Mouse (Mus musculus) midbrain, embryonic 10.5 days (tissue): ENCODE measurements at regions not wholly inside any gene's neighbourhood (a gene's known extent, or its start where the extent isn't known, plus 50 kb on each side); places are given as distances from the start of the nearest gene placed in this dataset.

Source experiments
- DNase-seq: peaks from one replicate; pipeline ENCODE4 v3.0.0-alpha.2; 2017; ENCODE audit warnings: low spot score
- H3K27ac ChIP-seq: fragments of 300-500 bp; sonication (generic); replicated peaks from 2 replicates; pipeline ENCODE4 v1.5.1; 2016; ENCODE audit warnings: mild to moderate bottlenecking
- H3K27me3 ChIP-seq: fragments of 300-500 bp; sonication (generic); 2 replicates; pipeline ENCODE4 v1.6.1; 2016; ENCODE audit warnings: low read depth, mild to moderate bottlenecking; ENCODE audit not compliant: poor library complexity, severe bottlenecking
- H3K36me3 ChIP-seq: fragments of 300-500 bp; sonication (generic); 2 replicates; pipeline ENCODE4 v1.6.1; 2016; ENCODE audit warnings: mild to moderate bottlenecking, moderate library complexity
- H3K4me1 ChIP-seq: fragments of 300-500 bp; sonication (generic); 2 replicates; pipeline ENCODE4 v1.6.1; 2016
- H3K4me3 ChIP-seq: fragments of 300-500 bp; sonication (generic); 2 replicates; pipeline ENCODE4 v1.5.1; 2016; ENCODE audit warnings: mild to moderate bottlenecking, moderate library complexity
- H3K9me3 ChIP-seq: fragments of 300-500 bp; sonication (generic); replicated peaks from 2 replicates; pipeline ENCODE4 v1.6.1; 2016; ENCODE audit warnings: mild to moderate bottlenecking
- WGBS: fragments of 180-500 bp; shearing (Covaris S2); methylation state at CpG from one replicate; pipeline ENCODE4 v1.1.7; 2016; 5-methylcytosine and 5-hydroxymethylcytosine counted together

DNA sequence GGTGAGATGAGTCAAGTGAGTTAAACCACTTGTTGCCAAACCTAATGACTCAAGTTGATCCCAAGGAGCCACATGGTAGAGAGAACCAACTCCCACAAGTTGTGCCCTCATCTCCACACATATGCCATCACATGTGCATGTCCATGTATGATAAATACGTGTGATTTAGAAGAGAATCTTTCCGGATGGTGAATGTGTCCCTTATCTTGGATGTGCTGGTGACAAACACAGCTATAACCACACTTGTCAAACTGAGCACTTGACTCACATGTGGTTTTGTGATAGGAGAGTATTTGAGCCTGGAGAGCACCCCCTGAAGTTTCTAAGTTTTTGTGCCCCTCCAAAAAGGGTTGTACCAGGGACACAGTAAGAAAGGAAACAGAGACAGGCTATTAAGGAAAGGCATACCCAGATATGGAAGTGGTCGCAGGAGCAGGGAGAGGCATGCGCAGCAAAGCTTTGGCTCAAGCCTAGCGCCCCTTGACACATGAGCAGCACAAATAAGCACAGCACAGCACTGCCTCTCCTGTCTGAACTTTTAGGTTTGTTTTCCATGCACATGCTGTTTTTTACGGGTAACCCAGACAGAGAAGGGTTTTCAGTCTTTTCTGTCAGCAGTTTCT, 558.4 kb upstream of the Nrp1 start:
- DNase-seq, result no peak
- H3K27ac ChIP-seq, result no peak overlapping the region
- H3K9me3 ChIP-seq, result no peaks in the 10 kb centered on the region
- H3K27me3 ChIP-seq, result no peaks in the 10 kb centered on the region
- H3K36me3 ChIP-seq, result no peaks in the 10 kb centered on the region
- H3K4me1 ChIP-seq, result peaks cover 7% of the 10 kb centered on the region
- 87% methylated on average over 6 of the region's 6 CpGs for whole genome bisulfite sequencing
- no peak overlapping the region for H3K4me3 ChIP-seq

DNA sequence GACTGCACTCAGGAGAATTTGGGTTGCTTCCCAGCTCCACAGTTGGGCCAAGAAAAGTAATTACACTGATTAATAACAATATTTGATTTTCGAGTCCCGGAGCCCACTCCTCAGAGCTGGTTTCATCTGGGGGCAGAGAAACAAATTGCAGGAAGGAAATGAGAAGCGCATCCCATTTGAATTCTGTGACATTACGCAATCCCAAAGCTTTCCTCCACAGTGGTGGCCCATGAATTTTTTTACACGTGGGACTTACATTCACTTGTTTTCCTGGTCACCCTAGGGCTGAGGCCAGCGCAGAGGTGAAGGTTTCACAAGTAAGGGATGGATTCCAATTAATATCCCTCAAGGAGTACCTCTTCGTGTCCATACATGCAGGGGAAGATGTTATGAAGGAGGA, 556.3 kb upstream of the Nrp1 start:
- 83% methylated on average over 7 of the region's 7 CpGs for WGBS
- Histone ChIP-seq H3K36me3 (no peaks in the 10 kb centered on the region), H3K4me3 (no peak overlapping the region), H3K9me3 (no peaks in the 10 kb centered on the region), H3K4me1 (no peaks in the 10 kb centered on the region), H3K27ac (no peak overlapping the region), H3K27me3 (no peaks in the 10 kb centered on the region)
- DNase-seq, result no peak

DNA sequence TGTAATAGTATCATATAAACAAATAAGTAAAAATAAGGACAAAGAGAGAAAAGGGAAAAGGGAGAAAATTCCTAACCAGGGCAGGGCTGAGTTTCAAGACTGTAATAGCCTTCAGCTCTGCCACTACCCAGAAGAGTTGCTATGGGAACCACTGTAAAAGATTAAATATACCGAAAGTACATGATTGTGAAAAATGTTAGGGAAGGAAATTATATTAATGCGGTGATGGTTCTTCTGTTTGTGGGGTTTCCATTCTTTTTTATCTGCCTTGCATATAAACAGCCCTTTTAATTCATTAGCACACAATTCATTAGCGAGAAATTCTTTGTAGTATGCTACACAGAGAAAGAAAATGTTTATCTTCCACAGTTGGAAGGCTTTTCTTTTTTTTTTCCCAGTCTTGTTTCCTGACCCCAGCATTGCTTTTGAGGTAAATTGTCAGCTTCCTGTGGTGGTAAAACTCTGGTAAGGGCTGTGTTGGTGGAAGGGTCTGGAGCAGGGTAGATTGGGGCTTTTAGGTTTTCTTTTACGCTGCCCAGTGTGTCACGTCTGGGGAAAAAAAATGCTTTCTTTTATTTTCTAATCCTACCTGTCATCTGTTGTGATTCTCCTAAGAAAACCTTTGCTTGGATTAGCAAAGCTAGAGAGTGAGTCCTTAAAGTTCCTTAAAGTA, 555.6 kb upstream of the Nrp1 start:
- Histone ChIP-seq H3K36me3 (no peaks in the 10 kb centered on the region), H3K27ac (no peak overlapping the region), H3K27me3 (no peaks in the 10 kb centered on the region), H3K4me3 (no peak overlapping the region), H3K4me1 (no peaks in the 10 kb centered on the region), H3K9me3 (no peaks in the 10 kb centered on the region)
- WGBS, result 80% methylated on average over 5 of the region's 5 CpGs
- no peak for DNase-seq

DNA sequence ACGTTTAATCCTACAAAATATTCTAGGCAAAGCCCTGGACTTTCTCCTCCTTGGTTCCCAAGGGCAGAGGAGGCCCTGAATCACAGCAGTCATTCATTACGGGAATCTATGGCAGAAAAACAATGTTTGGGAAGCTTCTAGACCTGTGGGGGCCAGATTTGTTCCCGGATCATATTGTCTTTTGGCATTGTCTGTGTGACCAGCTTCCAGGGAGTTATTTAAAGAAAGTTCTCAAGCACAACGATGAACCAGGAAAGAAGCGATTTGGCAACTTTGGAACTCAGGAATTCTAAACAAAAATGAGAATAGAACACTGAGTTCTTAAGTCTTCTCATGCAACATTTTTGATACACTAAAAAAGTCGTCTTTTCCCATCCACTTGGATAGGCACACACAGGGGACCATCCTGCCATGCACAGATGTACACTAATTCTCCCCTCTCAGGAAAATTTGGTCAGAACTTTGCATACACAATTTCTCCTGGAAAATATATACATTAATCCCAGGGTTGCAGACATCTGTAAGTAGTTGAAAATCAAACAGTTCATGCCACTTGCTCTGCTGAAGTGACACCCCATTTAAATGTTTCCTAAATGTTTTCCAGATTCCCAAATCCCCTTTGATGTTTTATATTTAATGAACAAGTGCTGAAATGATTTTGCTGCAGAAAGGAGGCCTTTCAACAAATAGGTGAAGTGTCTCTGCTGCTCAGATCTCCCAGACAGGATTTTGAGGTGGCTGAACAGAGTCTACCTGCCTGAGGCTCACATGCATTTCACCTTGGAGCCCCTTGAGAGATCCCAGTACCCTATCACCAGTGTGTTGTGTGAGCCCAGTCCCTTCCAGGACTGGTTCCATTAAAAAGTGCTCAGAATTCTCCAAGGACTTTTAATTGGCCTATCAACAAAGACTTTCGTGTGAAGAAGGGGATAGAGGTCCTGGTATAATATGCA, 548.9 kb upstream of the Nrp1 start:
- Histone ChIP-seq H3K36me3 (no peaks in the 10 kb centered on the region), H3K27me3 (no peaks in the 10 kb centered on the region), H3K4me3 (no peak overlapping the region), H3K4me1 (no peaks in the 10 kb centered on the region), H3K9me3 (no peaks in the 10 kb centered on the region), H3K27ac (no peak overlapping the region)
- DNase-seq, result no peak
- WGBS, result 78% methylated on average over 7 of the region's 7 CpGs

DNA sequence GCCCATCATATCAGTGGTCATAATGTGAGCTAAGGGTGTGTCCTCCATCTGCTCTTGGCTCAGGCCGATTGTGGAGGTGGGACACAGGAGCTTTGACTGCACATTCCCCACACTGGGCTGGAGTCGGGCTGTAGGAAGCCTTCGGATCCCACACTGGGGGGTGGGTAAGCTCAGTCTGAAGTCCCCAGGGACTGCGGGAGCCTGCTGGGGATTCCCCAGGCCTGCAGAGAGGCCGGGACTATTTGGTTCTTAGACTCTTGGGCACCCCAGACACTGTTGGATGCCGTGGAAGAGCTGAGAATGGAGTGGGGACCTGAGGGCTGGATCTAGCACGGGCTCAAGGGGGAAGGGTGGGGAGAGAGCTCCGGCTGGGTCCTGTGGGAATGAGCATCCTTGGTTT, 547.1 kb upstream of the Nrp1 start:
- 79% methylated on average over 8 of the region's 8 CpGs for WGBS
- no peaks in the 10 kb centered on the region for H3K27me3 ChIP-seq
- H3K9me3 ChIP-seq, result no peaks in the 10 kb centered on the region
- H3K36me3 ChIP-seq, result no peaks in the 10 kb centered on the region
- DNase-seq, result no peak
- no peak overlapping the region for H3K27ac ChIP-seq
- H3K4me3 ChIP-seq, result no peak overlapping the region
- no peaks in the 10 kb centered on the region for H3K4me1 ChIP-seq

DNA sequence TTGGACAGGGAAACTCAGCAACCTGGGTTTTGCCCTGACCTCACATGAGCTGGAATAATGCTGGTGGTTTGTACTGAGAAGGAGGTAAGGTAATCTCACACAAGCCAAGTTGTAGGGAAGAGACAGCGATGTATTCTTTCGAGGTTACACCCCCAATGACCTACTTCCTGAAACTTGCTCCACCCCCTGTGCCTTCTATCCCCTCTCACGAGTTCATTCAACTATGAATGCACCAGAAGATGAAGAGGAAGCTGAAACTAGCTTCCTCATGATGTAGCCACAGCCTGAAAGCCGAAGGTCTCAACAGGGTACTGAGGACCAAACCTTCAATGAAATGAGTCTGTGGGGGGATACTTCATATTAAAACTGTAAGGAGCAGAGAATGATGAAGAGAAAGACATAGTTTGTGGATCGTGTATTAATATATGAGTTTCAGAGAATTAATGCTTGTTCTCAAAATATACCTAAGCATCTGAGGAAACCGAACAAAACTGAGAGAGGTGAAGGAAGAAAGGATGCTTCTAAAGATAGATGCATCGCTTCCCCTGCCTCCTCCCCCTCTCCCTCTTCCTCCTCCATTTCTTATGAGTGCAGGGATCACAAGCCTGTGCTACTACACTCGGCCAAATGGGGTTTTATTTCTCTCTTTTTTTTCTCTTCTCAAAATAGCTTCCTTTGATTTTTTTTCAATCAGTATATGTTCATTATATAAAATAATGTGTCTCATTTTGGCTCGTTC, 543.5 kb upstream of the Nrp1 start:
- no peak overlapping the region for H3K4me3 ChIP-seq
- no peak for DNase-seq
- no peaks in the 10 kb centered on the region for H3K36me3 ChIP-seq
- H3K9me3 ChIP-seq, result no peaks in the 10 kb centered on the region
- H3K27me3 ChIP-seq, result no peaks in the 10 kb centered on the region
- H3K4me1 ChIP-seq, result no peaks in the 10 kb centered on the region
- no peak overlapping the region for H3K27ac ChIP-seq
- 84% methylated on average over 9 of the region's 9 CpGs for WGBS

DNA sequence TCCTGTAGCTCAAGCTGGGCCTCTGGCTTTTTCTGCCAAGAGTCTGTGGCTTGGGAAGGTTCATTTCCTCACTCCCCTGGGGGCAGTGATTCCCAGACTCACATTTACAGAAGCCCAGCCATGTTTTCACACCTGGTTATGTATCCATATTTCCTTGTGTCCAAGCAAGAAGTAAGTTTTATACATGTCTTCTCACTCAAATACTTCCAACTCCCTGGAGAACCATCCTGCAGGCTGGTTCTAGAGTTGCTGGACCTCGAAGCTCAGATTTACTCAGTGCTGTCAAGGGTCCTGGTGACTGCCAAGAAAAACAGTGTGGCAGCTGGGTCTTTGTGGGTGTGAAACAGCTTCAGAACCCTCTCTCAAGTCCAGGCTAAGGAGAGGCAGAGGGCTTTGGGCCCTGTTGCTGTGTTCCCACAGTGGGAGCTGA, 537.6 kb upstream of the Nrp1 start:
- H3K4me1 ChIP-seq, result no peaks in the 10 kb centered on the region
- no peaks in the 10 kb centered on the region for H3K9me3 ChIP-seq
- DNase-seq, result no peak
- no peaks in the 10 kb centered on the region for H3K36me3 ChIP-seq
- H3K27me3 ChIP-seq, result no peaks in the 10 kb centered on the region
- H3K4me3 ChIP-seq, result no peak overlapping the region
- no peak overlapping the region for H3K27ac ChIP-seq
- WGBS, result 88% methylated on average over 1 of the region's 1 CpGs

DNA sequence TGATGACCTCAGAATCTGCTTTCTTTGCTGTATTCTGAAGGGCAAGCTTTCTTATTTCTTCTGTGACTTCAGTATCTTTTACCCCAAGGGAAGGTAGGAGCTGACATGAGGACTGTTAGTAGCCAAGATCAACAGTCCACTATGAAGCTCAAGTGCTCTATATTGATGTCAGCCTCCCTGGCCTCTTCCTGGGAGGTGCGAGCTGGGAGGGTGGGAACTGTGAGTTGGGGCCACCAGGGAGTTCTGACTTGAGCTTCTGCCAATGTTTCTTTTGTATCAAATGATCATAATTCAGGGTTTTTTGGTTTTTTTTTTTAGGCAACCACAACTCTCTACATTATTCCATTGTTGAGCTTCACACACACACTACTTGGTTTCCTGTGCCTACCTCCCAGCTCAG, 536.8 kb upstream of the Nrp1 start:
- DNase-seq, result no peak
- no peaks in the 10 kb centered on the region for H3K4me1 ChIP-seq
- H3K27ac ChIP-seq, result no peak overlapping the region
- no peaks in the 10 kb centered on the region for H3K9me3 ChIP-seq
- H3K4me3 ChIP-seq, result no peak overlapping the region
- no peaks in the 10 kb centered on the region for H3K27me3 ChIP-seq
- no peaks in the 10 kb centered on the region for H3K36me3 ChIP-seq
- WGBS, result 96% methylated on average over 1 of the region's 1 CpGs

DNA sequence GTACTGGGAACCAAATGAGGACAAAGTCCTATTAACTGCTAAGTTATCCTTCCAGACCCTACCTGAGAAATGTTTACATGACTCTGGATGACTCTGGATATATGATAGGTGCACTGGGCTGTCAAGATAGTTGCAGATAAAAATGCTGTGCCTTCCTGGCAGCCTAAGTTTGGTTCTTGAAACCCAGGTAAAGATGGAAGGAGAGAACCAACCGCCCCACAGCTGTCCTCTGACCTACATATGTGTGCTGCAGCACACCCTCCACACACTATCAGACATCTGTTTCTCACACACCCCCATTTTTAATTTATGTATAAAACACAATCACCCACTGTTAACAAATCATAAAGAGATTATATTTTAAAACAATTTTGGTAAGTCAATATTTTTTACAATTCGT, 533.4 kb upstream of the Nrp1 start:
- no peaks in the 10 kb centered on the region for H3K9me3 ChIP-seq
- no peak overlapping the region for H3K4me3 ChIP-seq
- 96% methylated on average over 2 of the region's 2 CpGs for WGBS

DNA sequence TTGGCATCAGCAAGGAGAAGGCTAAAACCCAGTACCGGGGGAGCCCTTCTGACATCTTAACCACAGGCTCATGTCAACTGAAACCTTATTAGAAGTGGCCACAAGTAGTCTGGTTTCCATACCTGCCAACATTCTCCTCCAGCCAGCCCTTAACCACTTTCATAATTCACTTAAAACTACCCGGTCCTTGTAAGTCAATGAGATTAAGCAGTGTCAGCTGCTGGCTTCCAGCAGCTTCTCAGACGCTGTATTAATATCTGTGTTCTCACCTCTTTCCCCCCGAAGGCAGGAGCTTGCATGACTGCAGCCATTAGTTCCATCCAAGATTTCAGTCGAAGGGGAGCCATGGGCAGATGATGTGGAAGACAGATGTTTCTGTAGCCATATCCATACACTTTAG, 530.6 kb upstream of the Nrp1 start:
- no peaks in the 10 kb centered on the region for H3K9me3 ChIP-seq
- DNase-seq, result no peak
- no peak overlapping the region for H3K27ac ChIP-seq
- no peak overlapping the region for H3K4me3 ChIP-seq
- no peaks in the 10 kb centered on the region for H3K36me3 ChIP-seq
- WGBS, result 82% methylated on average over 5 of the region's 5 CpGs
- H3K27me3 ChIP-seq, result no peaks in the 10 kb centered on the region
- no peaks in the 10 kb centered on the region for H3K4me1 ChIP-seq

More for the DNA sequence above, 533.4 kb upstream of the Nrp1 start:
- Histone ChIP-seq H3K36me3 (no peaks in the 10 kb centered on the region), H3K27ac (no peak overlapping the region), H3K27me3 (no peaks in the 10 kb centered on the region), H3K4me1 (no peaks in the 10 kb centered on the region)
- DNase-seq, result no peak

DNA sequence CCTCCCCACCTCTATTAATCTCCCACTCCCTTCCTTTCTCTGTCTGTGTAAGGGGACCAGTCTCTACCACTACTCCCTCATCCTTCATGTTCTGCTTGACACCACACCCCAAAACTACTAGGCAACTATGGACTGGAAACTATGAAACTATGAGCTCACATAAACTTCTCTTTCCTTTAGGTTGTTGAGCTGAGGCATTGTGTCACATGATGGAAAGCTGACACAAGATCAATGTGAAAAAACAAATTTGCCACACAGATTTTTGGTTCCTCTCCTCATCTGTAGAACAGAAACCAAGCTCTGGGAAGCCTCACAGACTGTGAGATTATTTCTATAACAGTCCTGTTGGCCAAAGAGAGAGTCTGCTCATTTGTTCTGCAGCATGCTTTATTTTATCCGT, 528.7 kb upstream of the Nrp1 start:
- H3K9me3 ChIP-seq, result no peaks in the 10 kb centered on the region
- no peaks in the 10 kb centered on the region for H3K4me1 ChIP-seq
- H3K27ac ChIP-seq, result no peak overlapping the region
- no peak for DNase-seq
- H3K36me3 ChIP-seq, result no peaks in the 10 kb centered on the region
- no peaks in the 10 kb centered on the region for H3K27me3 ChIP-seq
- WGBS, result 79% methylated on average over 1 of the region's 1 CpGs
- H3K4me3 ChIP-seq, result no peak overlapping the region

DNA sequence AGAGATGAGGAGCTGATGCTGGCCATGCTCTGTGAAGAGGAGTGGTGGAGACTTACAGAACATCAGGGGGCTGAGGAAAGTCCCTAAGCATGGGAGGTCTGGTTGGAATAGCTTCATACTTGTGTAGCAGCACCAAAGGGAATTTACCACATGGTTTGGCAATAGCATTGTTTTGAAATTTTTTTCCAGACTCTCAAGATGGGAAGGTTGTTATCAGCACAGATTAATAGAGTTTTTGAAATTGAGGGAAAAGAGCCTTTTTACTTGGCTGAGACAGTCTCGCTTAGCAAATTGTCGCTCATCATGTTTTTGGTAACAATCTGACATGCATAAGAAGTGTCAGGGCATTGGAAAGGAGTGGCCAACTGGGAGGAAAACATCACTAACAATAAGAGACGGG, 524.4 kb upstream of the Nrp1 start:
- Histone ChIP-seq H3K27me3 (no peaks in the 10 kb centered on the region), H3K36me3 (no peaks in the 10 kb centered on the region), H3K27ac (no peak overlapping the region), H3K4me3 (no peak overlapping the region), H3K4me1 (no peaks in the 10 kb centered on the region), H3K9me3 (no peaks in the 10 kb centered on the region)
- 87% methylated on average over 3 of the region's 3 CpGs for WGBS
- DNase-seq, result no peak
